Mouse (Mus musculus) liver, embryonic 15.5 days (tissue): Measurements from ENCODE around the gene Usp53. TPM values are rescaled to one million over a fixed set of nuclear protein-coding genes. Genes with fewer than 3 reads are reported as not detected.
A peak's percentile ranks its signal among the peaks of the same experiment; 100 is the strongest.

Experiments used
- ATAC-seq: fragments of 200-750 bp; cut with Nextera tagmentation; 2 replicates; pipeline ENCODE4 v1.8.0; 2017; ENCODE audit warnings: moderate number of reproducible peaks, mild to moderate bottlenecking, moderate library complexity; ENCODE audit not compliant: insufficient read depth
- H3K27ac ChIP-seq: fragments of 300-500 bp; sonication (generic); replicated peaks from 2 replicates; pipeline ENCODE4 v1.5.1; 2015; ENCODE audit warnings: mild to moderate bottlenecking, inconsistent platforms
- H3K27me3 ChIP-seq: fragments of 300-500 bp; sonication (generic); 2 replicates; pipeline ENCODE4 v1.6.1; 2015; ENCODE audit warnings: mild to moderate bottlenecking, inconsistent platforms
- H3K36me3 ChIP-seq: fragments of 300-500 bp; sonication (generic); replicated peaks from 2 replicates; pipeline ENCODE4 v1.6.1; 2015; ENCODE audit warnings: moderate library complexity, mild to moderate bottlenecking, inconsistent platforms
- H3K4me1 ChIP-seq: fragments of 300-500 bp; sonication (generic); replicated peaks from 2 replicates; pipeline ENCODE4 v1.6.1; 2015; ENCODE audit warnings: inconsistent platforms
- H3K4me2 ChIP-seq: fragments of 300-500 bp; sonication (generic); 2 replicates; pipeline ENCODE4 v1.6.1; 2015; ENCODE audit warnings: moderate library complexity, mild to moderate bottlenecking, inconsistent platforms
- H3K4me3 ChIP-seq: fragments of 300-500 bp; sonication (generic); replicated peaks from 2 replicates; pipeline ENCODE4 v1.5.1; 2015; ENCODE audit warnings: mild to moderate bottlenecking, inconsistent platforms
- H3K9ac ChIP-seq: fragments of 300-500 bp; sonication (generic); 2 replicates; pipeline ENCODE4 v1.6.1; 2015; ENCODE audit warnings: moderate library complexity, mild to moderate bottlenecking, inconsistent platforms
- H3K9me3 ChIP-seq: fragments of 300-500 bp; sonication (generic); replicated peaks from 2 replicates; pipeline ENCODE4 v1.6.1; 2016; ENCODE audit warnings: inconsistent platforms
- WGBS: fragments of 180-500 bp; shearing (Covaris S2); methylation state at CpG from one replicate; pipeline ENCODE4 v1.1.7; 2015; ENCODE audit warnings: mixed read lengths; ENCODE audit not compliant: insufficient replicate concordance; 5-methylcytosine and 5-hydroxymethylcytosine counted together
- polyA plus RNA-seq: library from polyadenylated mRNA; unstranded; fragments of >200 nt; fragmentation: Nextera tagmentation; extraction: Ambion mirVana; gene quantifications from 2 replicates; pipeline ENCODE4 v1.2.1, GENCODE M21; 2015

Gene Usp53
- polyA plus RNA-seq, 1 experiment from 2014 or later: 2.2 TPM

- H3K27me3 ChIP-seq: no peaks in the 10 kb centered on the region
- no peak overlapping the region for H3K9ac ChIP-seq
- ATAC-seq: no peak
- WGBS: 9% methylated on average over 2 of the region's 2 CpGs
- no peaks in the 10 kb centered on the region for H3K9me3 ChIP-seq
- no peaks in the 10 kb centered on the region for H3K36me3 ChIP-seq
- H3K27ac ChIP-seq: no peak overlapping the region
- peaks cover 24% of the 10 kb centered on the region for H3K4me1 ChIP-seq
- H3K4me3 ChIP-seq: no peak overlapping the region
- no peak overlapping the region for H3K4me2 ChIP-seq
Observed at GRCm38 (mm10) chr3:122918672-122919071, 65.6 kb downstream of the Usp53 start.

DNA sequence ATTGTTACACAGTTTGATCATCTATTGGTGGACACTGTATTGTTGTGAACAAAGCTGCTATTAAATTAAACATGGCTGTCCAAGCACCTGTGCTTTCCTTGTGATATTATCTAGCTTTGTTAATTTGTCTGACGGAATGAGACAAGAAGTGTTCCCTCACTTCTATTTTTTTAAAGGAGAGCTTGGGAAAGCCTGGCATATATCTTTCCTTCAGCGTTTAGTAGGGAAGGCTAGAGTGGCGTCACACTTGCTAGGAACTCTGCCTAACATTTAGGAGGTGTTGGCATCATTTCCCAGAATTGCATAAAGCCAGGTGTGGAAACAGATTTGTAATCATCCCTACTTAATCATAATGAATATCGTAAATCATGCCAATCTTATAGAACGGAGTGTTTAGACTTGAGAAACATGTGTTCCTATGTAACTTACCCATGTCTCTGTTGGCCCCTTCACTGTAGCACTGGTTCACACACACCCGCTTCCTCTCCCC is 68.1 kb downstream of the Usp53 start:
- Histone ChIP-seq H3K27me3 (no peaks in the 10 kb centered on the region), H3K36me3 (no peaks in the 10 kb centered on the region), H3K9ac (no peak overlapping the region), H3K9me3 (no peaks in the 10 kb centered on the region), H3K4me1 (peaks cover 11% of the 10 kb centered on the region; the same call in 1 of the 2 replicates), H3K4me3 (no peak overlapping the region), H3K27ac (no peak overlapping the region), H3K4me2 (no peak overlapping the region)
- ATAC-seq: no peak
- 56% methylated on average over 6 of the region's 6 CpGs for whole genome bisulfite sequencing

- ATAC-seq: no peak
- 51% methylated on average over 5 of the region's 5 CpGs for WGBS
- no peaks in the 10 kb centered on the region for H3K9me3 ChIP-seq
Observed at GRCm38 (mm10) chr3:122915493-122915892, 68.8 kb downstream of the Usp53 start.

DNA sequence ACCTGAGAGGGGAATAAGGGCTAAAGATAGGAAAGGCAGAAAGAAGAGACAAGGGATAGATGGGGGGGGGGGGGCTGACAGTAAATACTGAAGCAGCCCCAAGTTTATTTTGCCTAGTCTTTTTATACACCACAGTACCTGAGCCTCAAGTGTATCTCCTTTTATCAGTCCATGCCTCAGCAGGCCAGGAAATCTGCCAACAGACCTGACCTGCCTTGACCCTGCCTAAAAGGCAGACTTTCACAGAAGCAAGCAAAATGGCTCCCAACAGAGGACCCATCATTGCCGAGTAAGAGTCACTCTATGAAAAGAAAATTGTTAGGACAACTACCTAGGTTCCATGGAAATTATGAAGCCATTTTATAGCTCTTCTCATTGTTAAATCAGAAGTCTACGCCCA is 76.5 kb downstream of the Usp53 start:
- 48% methylated on average over 2 of the region's 2 CpGs for WGBS

More at GRCm38 (mm10) chr3:122915493-122915892, 68.8 kb downstream of the Usp53 start:
- H3K4me1 ChIP-seq: peaks cover 4% of the 10 kb centered on the region; the same call in 1 of the 2 replicates
- H3K27me3 ChIP-seq: no peaks in the 10 kb centered on the region
- no peak overlapping the region for H3K9ac ChIP-seq
- H3K27ac ChIP-seq: no peak overlapping the region
- H3K36me3 ChIP-seq: no peaks in the 10 kb centered on the region
- no peak overlapping the region for H3K4me3 ChIP-seq
- H3K4me2 ChIP-seq: no peak overlapping the region

DNA sequence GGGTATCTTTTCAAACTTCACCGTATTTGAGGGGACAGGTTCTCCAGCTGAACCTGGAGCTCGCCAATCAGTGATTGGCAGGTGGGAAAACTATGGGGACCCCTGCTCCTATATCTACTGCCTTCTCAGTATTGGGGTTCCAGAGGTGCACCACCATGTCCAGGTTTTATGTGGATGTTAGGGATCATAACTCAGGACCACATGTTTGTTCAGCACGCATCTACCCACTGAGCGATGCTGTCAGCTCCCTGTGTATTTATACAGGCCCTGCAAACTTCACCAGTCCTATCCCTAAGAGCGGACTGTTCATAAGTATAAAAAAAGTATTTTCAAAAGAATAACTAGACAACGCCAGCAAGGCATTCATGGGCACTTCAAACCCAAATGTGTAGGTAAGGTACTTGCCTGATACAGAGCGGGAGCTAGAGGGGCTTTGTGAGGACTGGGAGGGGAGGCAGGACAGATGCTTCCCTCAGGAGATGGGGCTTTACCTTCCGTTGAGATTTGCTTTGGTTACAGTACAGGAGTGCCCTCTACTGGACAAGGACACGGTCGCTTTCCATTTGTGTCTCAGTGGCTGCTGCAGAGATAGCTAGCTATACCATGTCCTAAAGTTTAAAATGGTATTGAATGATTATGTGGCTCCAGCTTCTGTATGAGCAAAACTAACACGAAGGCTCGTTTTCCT is 80.4 kb downstream of the Usp53 start:
- no peaks in the 10 kb centered on the region for H3K36me3 ChIP-seq
- 30% methylated on average over 12 of the region's 12 CpGs for WGBS
- H3K4me1 ChIP-seq: no peaks in the 10 kb centered on the region
- H3K9ac ChIP-seq: no peak overlapping the region
- no peak overlapping the region for H3K4me3 ChIP-seq
- no peak; the same call in 1 of the 2 replicates for ATAC-seq
- no peaks in the 10 kb centered on the region for H3K27me3 ChIP-seq
- H3K27ac ChIP-seq: no peak overlapping the region
- H3K9me3 ChIP-seq: no peaks in the 10 kb centered on the region
- H3K4me2 ChIP-seq: no peak overlapping the region

More for the DNA sequence above, 76.5 kb downstream of the Usp53 start:
- no peak overlapping the region for H3K27ac ChIP-seq
- no peak overlapping the region for H3K4me2 ChIP-seq
- H3K9ac ChIP-seq: no peak overlapping the region
- H3K9me3 ChIP-seq: no peaks in the 10 kb centered on the region
- no peak overlapping the region for H3K4me3 ChIP-seq
- ATAC-seq: no peak
- no peaks in the 10 kb centered on the region for H3K4me1 ChIP-seq
- no peaks in the 10 kb centered on the region for H3K27me3 ChIP-seq
- no peaks in the 10 kb centered on the region for H3K36me3 ChIP-seq

- no peak for ATAC-seq
- Histone ChIP-seq H3K9ac (no peak overlapping the region), H3K9me3 (no peaks in the 10 kb centered on the region)
Observed at GRCm38 (mm10) chr3:122898254-122898653, 86.1 kb downstream of the Usp53 start.

DNA sequence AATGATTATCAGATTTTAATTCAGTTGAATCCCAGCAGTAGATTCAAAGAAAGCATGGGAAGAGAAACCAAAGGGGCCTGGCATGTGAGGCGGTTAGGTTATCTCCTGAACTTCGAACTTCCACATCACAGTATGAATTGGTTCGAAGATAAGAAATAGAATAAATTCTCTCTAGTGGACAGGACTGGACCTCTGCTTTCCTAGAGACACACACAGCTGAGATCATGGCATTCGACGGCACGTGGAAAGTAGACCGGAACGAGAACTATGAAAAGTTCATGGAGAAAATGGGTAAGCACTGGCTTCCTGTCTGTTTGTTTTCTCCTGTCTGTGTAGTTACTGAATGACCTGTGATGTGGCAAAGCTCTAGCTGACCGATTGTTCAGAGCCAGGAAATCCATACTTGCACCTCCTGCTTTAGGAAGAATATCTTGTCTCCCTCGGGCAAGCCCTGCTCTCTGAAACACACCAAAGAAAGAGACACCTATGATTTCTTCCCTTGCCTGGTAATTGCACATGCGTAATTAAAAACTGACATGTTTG is 89.0 kb downstream of the Usp53 start:
- 49% methylated on average over 11 of the region's 11 CpGs for WGBS
- Histone ChIP-seq H3K9ac (no peak overlapping the region), H3K4me3 (no peak overlapping the region), H3K36me3 (no peaks in the 10 kb centered on the region), H3K27ac (no peak overlapping the region), H3K9me3 (no peaks in the 10 kb centered on the region), H3K27me3 (no peaks in the 10 kb centered on the region), H3K4me2 (no peak overlapping the region), H3K4me1 (no peaks in the 10 kb centered on the region)
- ATAC-seq: 0 out of 2 replicates have a peak, but pooled peaks have one; percentile 31

More at GRCm38 (mm10) chr3:122898254-122898653, 86.1 kb downstream of the Usp53 start:
- Histone ChIP-seq H3K27me3 (no peaks in the 10 kb centered on the region), H3K27ac (no peak overlapping the region), H3K4me1 (no peaks in the 10 kb centered on the region), H3K4me3 (no peak overlapping the region), H3K36me3 (no peaks in the 10 kb centered on the region), H3K4me2 (no peak overlapping the region)
- 52% methylated on average over 6 of the region's 6 CpGs for WGBS

DNA sequence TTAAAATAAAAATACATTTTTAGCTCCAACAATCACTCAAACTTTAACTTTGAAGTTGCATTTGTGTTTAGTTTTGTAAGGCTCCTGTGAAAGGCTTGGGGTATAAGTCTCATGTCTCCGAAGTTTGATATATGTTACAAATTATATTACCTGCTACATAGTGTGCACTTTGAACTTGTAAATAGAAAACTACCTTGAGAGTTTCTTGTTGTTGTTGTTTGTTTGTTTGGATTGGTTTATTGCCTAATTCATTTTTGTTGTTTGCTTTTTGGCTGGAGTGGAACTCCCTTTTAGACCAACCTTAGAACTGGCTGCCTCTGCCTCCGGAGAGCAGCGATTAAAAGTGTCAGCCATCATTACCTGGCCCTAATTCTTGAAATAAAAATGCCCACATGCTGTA is 89.5 kb downstream of the Usp53 start, which contains the start of gene Fabp2:
Gene Fabp2 (plus strand): TSS at position 301 of the 400 bp plus-strand sequence.
- 66% methylated on average over 3 of the region's 3 CpGs for WGBS
- Histone ChIP-seq H3K4me2 (no peak within 1 kb of the TSS), H3K4me3 (no peak within 1 kb of the TSS), H3K27me3 (no peaks in the 10 kb centered on the region), H3K36me3 (no peaks in the 10 kb centered on the region), H3K27ac (no peak within 1 kb of the TSS), H3K4me1 (no peaks in the 10 kb centered on the region), H3K9ac (no peak within 1 kb of the TSS), H3K9me3 (no peaks in the 10 kb centered on the region)
- no peak for ATAC-seq

DNA sequence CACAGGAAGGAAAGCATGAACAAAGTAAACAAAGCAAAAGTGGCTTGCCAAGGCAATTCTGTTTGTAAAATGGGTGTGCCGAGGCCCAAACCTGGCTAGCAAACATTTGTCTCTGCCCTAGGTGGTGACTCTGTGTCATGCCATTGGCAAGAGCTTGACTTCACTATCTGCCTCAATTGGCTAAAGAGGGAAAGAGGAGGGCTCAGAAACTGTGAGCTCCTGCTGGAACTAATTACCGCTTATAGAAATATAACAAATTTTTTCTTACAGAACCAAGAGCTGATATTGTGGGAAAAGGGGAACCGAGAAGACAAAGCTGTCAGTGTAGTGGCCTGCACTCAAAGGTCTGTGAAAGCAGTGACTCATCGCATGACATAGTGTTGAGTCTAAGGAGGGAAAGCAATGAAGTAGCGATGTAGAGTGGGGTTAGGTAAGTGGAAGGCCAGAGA is 95.9 kb downstream of the Usp53 start:
- Histone ChIP-seq H3K4me1 (no peaks in the 10 kb centered on the region), H3K4me3 (no peak overlapping the region), H3K9me3 (no peaks in the 10 kb centered on the region), H3K9ac (no peak overlapping the region), H3K27ac (no peak overlapping the region), H3K4me2 (no peak overlapping the region), H3K36me3 (no peaks in the 10 kb centered on the region), H3K27me3 (no peaks in the 10 kb centered on the region)
- WGBS: 62% methylated on average over 5 of the region's 5 CpGs
- ATAC-seq: no peak

GRCm38 (mm10) chr3:122887505-122888301 is 96.6 kb downstream of the Usp53 start:
- no peak for ATAC-seq
- WGBS: 47% methylated on average over 4 of the region's 4 CpGs
- H3K4me3 ChIP-seq: no peak overlapping the region
- no peak overlapping the region for H3K9ac ChIP-seq
- H3K4me1 ChIP-seq: no peaks in the 10 kb centered on the region
- no peaks in the 10 kb centered on the region for H3K9me3 ChIP-seq
- no peak overlapping the region for H3K27ac ChIP-seq
- no peak overlapping the region for H3K4me2 ChIP-seq
- no peaks in the 10 kb centered on the region for H3K36me3 ChIP-seq
- H3K27me3 ChIP-seq: no peaks in the 10 kb centered on the region
